Mouse (Mus musculus) kidney, adult 9 months (tissue): ENCODE data around the gene Acot10.
"Not testable (repeated sequence)": the region's sequence is repeated elsewhere in the genome, so short reads cannot be mapped to it uniquely, and the experiment has no call there.

Experiments used
- DNase-seq: peaks from one replicate; pipeline ENCODE4 v3.0.0; 2022

Gene Acot10

DNA sequence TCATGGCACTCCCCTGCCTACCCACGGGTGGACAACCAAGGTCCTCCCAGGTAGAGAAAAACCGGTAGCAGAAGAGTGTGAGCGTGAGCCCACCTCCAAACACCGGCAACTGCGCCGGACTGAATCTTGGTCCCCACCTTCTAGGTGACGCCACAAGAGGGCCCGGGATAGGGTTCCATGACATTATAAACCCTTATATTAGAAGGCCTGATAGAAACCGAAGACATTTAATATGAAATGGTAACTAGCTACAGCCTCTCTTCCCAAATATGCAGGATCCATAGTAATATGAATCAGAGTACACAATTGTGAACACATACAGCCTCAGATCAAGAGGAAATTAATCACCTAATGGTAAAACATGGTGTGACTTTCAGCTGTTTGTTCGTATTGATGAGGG is at the start of gene Acot10:
TSS of gene Acot10 (minus strand) at position 101 of the 400 bp plus-strand sequence.
- DNase-seq: no peak

DNA sequence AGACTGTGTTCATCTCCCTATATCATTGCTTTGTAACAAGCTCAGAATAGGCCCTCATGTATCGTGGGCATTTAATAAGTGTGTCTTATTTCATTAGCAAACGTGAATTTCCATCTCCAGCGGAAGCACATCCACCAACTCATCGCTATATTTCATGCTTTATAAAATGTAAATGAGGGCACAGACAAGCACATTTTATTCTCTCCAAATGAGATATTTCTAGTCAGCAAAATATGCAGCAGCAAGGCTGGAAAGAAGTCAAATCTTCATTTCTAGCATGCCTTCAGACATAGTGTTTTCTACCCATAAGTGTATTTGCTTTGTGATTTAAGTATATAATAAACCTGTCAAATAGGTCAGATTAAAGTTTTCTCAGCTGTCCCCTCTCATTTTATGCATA is 45.3 kb upstream of the Acot10 start:
- no peak for DNase-seq

DNA sequence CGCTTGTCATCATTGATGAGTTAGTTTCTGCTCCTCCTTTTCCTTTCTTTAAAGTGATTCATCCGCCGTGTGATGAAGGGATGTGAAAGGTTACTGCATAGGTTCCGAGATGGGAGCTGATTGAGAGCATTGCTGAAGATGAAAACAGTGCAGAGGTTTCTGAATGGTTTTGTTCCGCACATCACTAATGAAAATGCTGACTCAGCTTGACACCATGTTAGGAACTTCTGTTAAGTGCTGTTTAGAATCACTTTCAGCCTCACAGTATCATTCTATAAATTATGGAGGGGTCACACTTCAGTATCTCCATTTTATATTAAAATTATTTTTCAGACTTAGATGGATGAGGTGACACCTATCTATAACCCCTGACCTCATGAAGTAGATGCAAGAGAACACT is 29.7 kb upstream of the Acot10 start:
- no peak for DNase-seq

DNA sequence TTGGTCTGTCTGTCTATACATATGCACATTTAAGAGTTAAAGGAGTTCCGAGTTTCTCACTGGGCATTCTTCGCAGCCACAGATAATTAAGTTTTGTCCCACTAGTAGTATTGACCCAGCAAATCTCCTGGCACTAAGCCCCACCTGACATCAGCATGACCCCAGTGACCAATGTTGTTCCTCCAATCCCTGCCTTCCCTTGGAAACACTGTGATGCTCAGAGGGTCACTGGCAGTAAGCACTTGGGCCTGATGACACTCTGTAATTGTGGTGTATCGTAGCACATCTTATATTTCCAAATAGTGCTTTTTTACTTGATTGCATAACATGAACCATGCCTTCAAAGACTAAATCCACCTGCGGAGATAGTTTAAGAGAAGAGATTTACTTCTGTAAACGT is 17.6 kb upstream of the Acot10 start:
- no peak for DNase-seq

DNA sequence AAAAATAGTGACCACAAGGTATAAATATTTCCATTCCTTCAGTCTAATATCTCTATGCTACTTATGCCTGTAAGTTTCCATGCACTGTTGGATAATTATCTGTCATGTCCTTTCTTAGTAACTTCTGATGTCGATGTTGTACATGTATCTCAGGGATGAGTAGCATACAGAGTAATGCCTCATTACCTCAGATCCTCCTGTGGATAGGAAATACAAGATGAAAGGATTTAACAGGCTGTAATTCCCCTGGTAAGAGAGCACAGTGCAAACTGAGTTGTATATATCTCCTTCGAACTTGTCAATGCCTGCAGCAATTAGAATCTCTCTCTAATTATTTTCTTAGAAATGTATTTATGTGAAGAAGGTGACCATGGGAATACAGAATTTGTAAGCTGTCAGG is 16.2 kb upstream of the Acot10 start:
- DNase-seq: no peak

DNA sequence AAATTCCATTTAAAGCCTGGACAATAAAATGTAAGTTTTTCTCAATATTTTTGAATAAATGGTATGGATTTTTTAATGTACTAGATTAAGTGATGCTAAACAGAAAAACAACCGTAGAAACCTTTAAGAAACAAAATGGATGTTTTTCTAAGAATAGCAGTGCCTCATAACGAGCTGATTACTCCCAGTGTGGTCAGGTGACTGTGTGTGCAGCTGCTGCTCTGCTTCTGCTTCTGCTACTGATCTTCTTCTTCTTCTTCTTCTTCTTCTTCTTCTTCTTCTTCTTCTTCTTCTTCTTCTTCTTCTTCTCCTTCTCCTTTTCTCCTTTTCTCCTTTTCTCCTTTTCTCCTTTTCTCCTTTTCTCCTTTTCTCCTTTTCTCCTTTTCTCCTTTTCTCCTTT is 3.0 kb upstream of the Acot10 start:
- DNase-seq: not testable (repeated sequence)

DNA sequence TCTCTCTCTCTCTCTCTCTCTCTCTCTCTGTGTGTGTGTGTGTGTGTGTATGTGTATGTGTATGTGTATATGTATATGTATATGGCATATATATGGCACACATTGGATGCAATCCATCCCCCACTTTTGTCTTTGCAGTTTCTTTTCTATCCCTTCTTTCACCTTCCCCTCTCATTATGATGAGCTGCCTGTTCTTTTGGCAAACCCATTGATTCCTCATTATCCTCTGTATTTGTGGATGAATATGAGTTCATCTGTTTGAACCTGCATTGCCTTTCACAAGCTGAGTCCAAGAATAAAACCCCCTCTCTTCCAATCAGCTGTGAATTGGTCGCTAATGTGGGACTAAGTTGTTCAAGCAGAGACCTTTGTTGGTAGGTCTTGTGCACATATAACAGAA is 1.4 kb upstream of the Acot10 start:
- no peak for DNase-seq

DNA sequence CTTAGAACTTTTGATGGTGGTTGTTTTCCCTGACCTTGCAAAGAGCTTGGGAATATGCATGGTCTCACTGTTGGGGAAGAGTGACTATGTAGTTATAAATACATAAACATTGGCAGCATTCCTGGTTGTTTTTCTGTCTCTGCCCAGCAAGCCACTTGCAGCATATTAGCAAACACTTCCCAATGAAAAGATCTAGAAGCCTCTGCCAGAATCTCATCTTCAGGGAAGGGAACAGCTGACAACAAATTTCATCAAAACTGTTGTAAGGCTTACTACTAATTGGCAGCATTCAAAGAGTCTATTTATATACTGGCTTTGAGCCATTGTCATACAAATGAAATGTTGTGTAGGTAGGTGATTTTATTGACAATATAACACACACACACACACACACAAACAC is 800 bp upstream of the Acot10 start:
- no peak for DNase-seq

DNA sequence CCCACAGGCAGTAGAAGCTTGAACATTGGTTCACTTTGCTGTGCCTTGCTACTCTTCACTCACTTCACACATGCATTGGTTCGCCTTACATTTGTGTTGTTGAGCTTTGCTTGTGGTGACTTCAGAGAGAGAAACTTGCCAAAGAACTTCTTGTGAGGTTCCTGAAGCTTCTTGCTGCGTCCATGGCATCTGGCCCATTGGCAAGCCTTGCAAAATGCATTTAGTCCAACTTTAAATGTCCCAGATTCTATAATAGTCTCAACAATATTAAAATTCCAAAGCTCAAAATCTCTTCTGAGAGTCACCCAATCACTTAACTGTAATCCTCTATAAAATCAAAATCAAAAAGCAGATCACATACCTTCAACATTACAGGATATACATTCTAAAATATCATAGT is 6.3 kb downstream of the Acot10 start:
- no peak for DNase-seq

DNA sequence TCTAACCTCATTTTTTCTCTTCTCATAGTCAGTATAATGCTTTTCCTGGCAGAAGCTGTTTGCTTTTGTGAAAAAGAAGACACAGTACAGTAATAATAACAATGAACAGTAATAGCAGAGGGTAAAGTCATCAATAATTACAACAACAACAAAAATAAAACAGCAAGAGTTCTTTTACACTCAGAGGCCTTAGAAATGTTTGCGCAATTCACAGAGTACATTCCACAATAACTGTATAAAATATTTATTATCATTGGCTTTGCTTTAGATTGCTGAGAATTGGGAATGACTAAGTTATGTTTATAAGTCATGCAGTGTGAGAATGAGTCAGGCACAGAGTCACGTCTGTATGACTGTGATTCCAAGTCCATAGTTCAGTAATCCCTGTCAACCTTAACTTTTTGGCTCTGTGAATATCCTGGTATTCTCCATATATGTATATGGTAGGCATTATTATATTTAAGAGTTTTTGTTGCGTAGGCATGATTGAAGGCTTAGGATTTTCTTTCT is 23.6 kb downstream of the Acot10 start:
- DNase-seq: no peak

DNA sequence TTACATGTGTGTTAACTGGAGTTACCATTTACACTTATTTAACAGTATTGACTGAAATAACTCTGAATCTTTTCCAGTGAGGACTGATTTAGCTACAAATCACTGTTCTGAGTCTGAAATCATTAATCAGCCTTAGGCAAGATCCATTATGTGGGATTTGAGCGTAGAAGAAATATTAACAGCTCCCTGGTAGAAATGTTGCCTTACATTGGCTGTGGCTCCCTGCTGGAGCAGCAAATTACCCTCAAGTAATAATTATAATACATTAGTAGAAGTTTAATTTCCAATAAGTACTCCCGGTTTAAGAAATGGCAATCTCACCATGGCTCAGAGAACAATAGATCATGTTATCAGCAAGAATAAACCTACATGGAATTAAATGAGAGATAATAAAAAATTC is 27.4 kb downstream of the Acot10 start:
- no peak for DNase-seq

DNA sequence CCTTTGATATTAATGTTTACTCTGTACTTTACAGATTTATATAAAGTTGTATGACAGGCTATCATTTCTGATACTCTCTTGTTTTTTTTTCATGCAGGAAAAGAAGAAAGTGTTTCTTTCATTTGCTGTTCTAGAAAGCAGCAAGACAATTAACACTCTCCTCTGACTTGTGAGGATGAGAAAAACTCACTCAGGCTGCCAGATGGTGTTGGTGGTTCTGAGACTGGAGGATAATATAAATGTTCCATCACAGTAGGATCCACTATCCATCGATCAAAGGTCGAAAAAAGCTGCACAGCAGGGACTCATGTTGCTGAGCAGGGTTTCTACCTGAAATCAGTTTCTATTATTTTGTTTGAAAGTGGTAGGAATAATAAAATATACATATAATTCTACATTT is 32.0 kb downstream of the Acot10 start:
- no peak for DNase-seq
